Mouse (Mus musculus) MEL (cell line): ENCODE measurements around the gene Cep295nl. TPM values are rescaled to one million over a fixed set of nuclear protein-coding genes. Genes with fewer than 3 reads are reported as not detected.

Source experiments
- DNase-seq: peaks from one replicate; pipeline ENCODE4 v3.0.0; 2011; ENCODE audit warnings: low read depth, low spot score
- H3K27ac ChIP-seq: 2 replicates; pipeline ENCODE4 v1.5.1; 2012; ENCODE audit warnings: low read depth, mild to moderate bottlenecking, control low read depth, low read length, moderate library complexity; ENCODE audit not compliant: control insufficient read depth
- H3K27me3 ChIP-seq, 2 experiments: fragments of 150-350 bp in 1 of 2; sonication (generic) in 1 of 2; 2 replicates each; pipeline ENCODE4 v1.6.1; 2012; ENCODE audit warnings: low read length in 2 of 2, mild to moderate bottlenecking in 2 of 2, improper control_type of control experiment in 1 of 2, moderate library complexity in 1 of 2; ENCODE audit not compliant: insufficient read depth in 2 of 2, control insufficient read depth in 1 of 2
- H3K36me3 ChIP-seq, 2 experiments: 2 replicates each; pipeline ENCODE4 v1.6.1; 2012 to 2014; ENCODE audit warnings: low read length in 2 of 2, improper control_type of control experiment in 1 of 2, inconsistent platforms in 1 of 2, mild to moderate bottlenecking in 1 of 2; ENCODE audit not compliant: insufficient read depth in 2 of 2, control insufficient read depth in 1 of 2
- H3K4me1 ChIP-seq, 2 experiments: fragments of 150-350 bp in 1 of 2; sonication (generic) in 1 of 2; 2 replicates each; pipeline ENCODE4 v1.6.1; 2012; ENCODE audit warnings: low read length in 2 of 2, improper control_type of control experiment in 1 of 2, mild to moderate bottlenecking in 1 of 2; ENCODE audit not compliant: insufficient read depth in 2 of 2, control insufficient read depth in 1 of 2
- H3K4me3 ChIP-seq, 2 experiments: fragments of 150-350 bp in 1 of 2; sonication (generic) in 1 of 2; 2 replicates each; pipeline ENCODE4 v1.5.1; 2012; ENCODE audit warnings: low read depth in 2 of 2, low read length in 2 of 2, mild to moderate bottlenecking in 2 of 2, moderate library complexity in 2 of 2, control low read depth in 1 of 2, improper control_type of control experiment in 1 of 2; ENCODE audit not compliant: control insufficient read depth in 1 of 2, insufficient read depth in 1 of 2
- H3K79me2 ChIP-seq: 2 replicates; pipeline ENCODE4 v1.6.1; 2012; ENCODE audit warnings: mild to moderate bottlenecking, low read length, moderate library complexity; ENCODE audit not compliant: control insufficient read depth, poor library complexity, insufficient read depth
- H3K9ac ChIP-seq: 2 replicates; pipeline ENCODE4 v1.6.1; 2012; ENCODE audit warnings: low read depth, mild to moderate bottlenecking, control low read depth, low read length, moderate library complexity; ENCODE audit not compliant: control insufficient read depth, poor library complexity, severe bottlenecking
- H3K9me3 ChIP-seq: fragments of 150-350 bp; sonication (generic); replicated peaks from 2 replicates; pipeline ENCODE4 v1.6.1; 2012; ENCODE audit warnings: mild to moderate bottlenecking, low read length, improper control_type of control experiment, moderate library complexity; ENCODE audit not compliant: insufficient read depth
- ELF1 ChIP-seq: IDR thresholded peaks from 2 replicates; pipeline ENCODE4 v1.6.1; 2014; ENCODE audit warnings: low read depth, mild to moderate bottlenecking, inconsistent platforms, low read length, improper control_type of control experiment, moderate library complexity
- EP300 ChIP-seq, 2 experiments: IDR thresholded peaks; 2 replicates each; pipeline ENCODE4 v1.6.1; 2011; ENCODE audit warnings: improper control_type of control experiment in 2 of 2, low read length in 2 of 2, low read depth in 1 of 2, mild to moderate bottlenecking in 1 of 2
- ETS1 ChIP-seq: IDR thresholded peaks from 2 replicates; pipeline ENCODE4 v1.6.1; 2012; ENCODE audit warnings: low read depth, mild to moderate bottlenecking, inconsistent platforms, low read length, improper control_type of control experiment, moderate library complexity
- HCFC1 ChIP-seq: IDR thresholded peaks from 2 replicates; pipeline ENCODE4 v1.6.1; 2012; ENCODE audit warnings: low read depth, mild to moderate bottlenecking, inconsistent platforms, low read length, improper control_type of control experiment, moderate library complexity
- MAFK ChIP-seq: IDR thresholded peaks from 2 replicates; pipeline ENCODE4 v1.6.1; 2011; ENCODE audit warnings: low read depth, mild to moderate bottlenecking, low read length, improper control_type of control experiment, borderline replicate concordance
- MAX ChIP-seq: IDR thresholded peaks from 2 replicates; pipeline ENCODE4 v1.6.1; 2011; ENCODE audit warnings: low read length, improper control_type of control experiment
- MXI1 ChIP-seq: IDR thresholded peaks from 2 replicates; pipeline ENCODE4 v1.6.1; 2011; ENCODE audit warnings: mild to moderate bottlenecking, low read depth, low read length, improper control_type of control experiment
- RAD21 ChIP-seq: IDR thresholded peaks from 2 replicates; pipeline ENCODE4 v1.6.1; 2011; ENCODE audit warnings: mild to moderate bottlenecking, low read depth, low read length, improper control_type of control experiment
- TAL1 ChIP-seq: IDR thresholded peaks from 2 replicates; pipeline ENCODE4 v1.6.1; 2012; ENCODE audit warnings: mild to moderate bottlenecking, inconsistent platforms, low read length, moderate library complexity, mixed read lengths
- UBTF ChIP-seq: IDR thresholded peaks from 2 replicates; pipeline ENCODE4 v1.6.1; 2012; ENCODE audit warnings: low read depth, mild to moderate bottlenecking, inconsistent platforms, low read length, improper control_type of control experiment, moderate library complexity, borderline replicate concordance; ENCODE audit not compliant: insufficient read depth
- USF2 ChIP-seq, 2 experiments: IDR thresholded peaks; 2 replicates each; pipeline ENCODE4 v1.6.1; 2011 to 2012; ENCODE audit warnings: improper control_type of control experiment in 2 of 2, low read length in 2 of 2, borderline replicate concordance in 1 of 2, inconsistent platforms in 1 of 2, low read depth in 1 of 2, mild to moderate bottlenecking in 1 of 2; ENCODE audit not compliant: insufficient read depth in 1 of 2
- ZC3H11A ChIP-seq: IDR thresholded peaks from 2 replicates; pipeline ENCODE4 v1.6.1; 2012; ENCODE audit warnings: low read depth, mild to moderate bottlenecking, inconsistent platforms, low read length, improper control_type of control experiment
- polyA plus RNA-seq, 2 experiments: library from polyadenylated mRNA; stranded (reverse) in 1 of 2; unstranded in 1 of 2; fragments of >175 nt in 1 of 2; fragments of >200 nt in 1 of 2; gene quantifications; 2 replicates each; pipeline versions ENCODE4 v1.2.1 to v1.2.4; 2012; ENCODE audit warnings: low replicate concordance in 2 of 2, low read depth in 1 of 2; ENCODE audit not compliant: insufficient read length in 2 of 2, insufficient read depth in 1 of 2, missing spikeins in 1 of 2
- total RNA-seq: library from RNA; depleted of rRNA; stranded (reverse); fragments of 300-350 nt; gene quantifications from 2 replicates; pipeline ENCODE4 v1.2.3, GENCODE M21; 2012; rRNA removed

The Cep295nl gene
- total and polyA plus RNA-seq, 3 experiments = not detected

- Histone ChIP-seq H3K36me3 (peaks cover 9 to 11% of the 10 kb centered on the region in 2 experiments), H3K9ac (no peak overlapping the region), H3K27ac (no peak overlapping the region), H3K27me3 (no peaks in the 10 kb centered on the region), H3K9me3 (no peaks in the 10 kb centered on the region), H3K79me2 (peaks cover 30% of the 10 kb centered on the region), H3K4me3 (no peak overlapping the region), H3K4me1 (peaks cover 0 to 14% of the 10 kb centered on the region in 2 experiments; a peak in 2 of 4 replicates)
- TF ChIP-seq EP300 (IDR thresholded peaks at IDR 0.05; ENCODE audit: low read depth in 1 of 2, low read length in 2 of 2) (no peak), RAD21 (no peak), ETS1 (no peak), MAX (no peak), ELF1 (no peak), USF2 (IDR thresholded peaks at IDR 0.05; ENCODE audit: borderline replicate concordance in 1 of 2, insufficient read depth in 1 of 2, low read depth in 1 of 2, low read length in 2 of 2) (no peak), TAL1 (no peak)
- no peak for DNase-seq
Observed at GRCm38 (mm10) chr11:118286434-118286833, 55.9 kb downstream of the Cep295nl start.

- H3K27me3 ChIP-seq = no peaks in the 10 kb centered on the region
- peaks cover 30% of the 10 kb centered on the region for H3K79me2 ChIP-seq
- H3K27ac ChIP-seq = no peak overlapping the region
- no peak overlapping the region for H3K4me3 ChIP-seq
- H3K9ac ChIP-seq = no peak overlapping the region
- peaks cover 6 to 10% of the 10 kb centered on the region in 2 experiments for H3K36me3 ChIP-seq
- H3K4me1 ChIP-seq = peaks cover 0 to 10% of the 10 kb centered on the region in 2 experiments; a peak in 2 of 4 replicates
- DNase-seq = no peak
- TF ChIP-seq MAFK = no peak
- TF ChIP-seq MAX = no peak
- TF ChIP-seq ZC3H11A = no peak
- no peak for TF ChIP-seq MXI1
- TF ChIP-seq HCFC1 = no peak
- TF ChIP-seq UBTF = no peak
- H3K9me3 ChIP-seq = no peaks in the 10 kb centered on the region
Observed at GRCm38 (mm10) chr11:118285791-118286190, 56.5 kb downstream of the Cep295nl start.

Other genes with a start within 250 kb of the Cep295nl start
- gene Dnah17, start 211.9 kb downstream of the Cep295nl start, total RNA-seq = under 0.01 and 0.04 TPM in 2 replicates
- under 1 TPM in 1 of 2 experiments, not detected in 1; 0.21 TPM for gene Dnah17, start 211.9 kb downstream of the Cep295nl start, polyA plus RNA-seq
- 12.0 and 13.6 TPM in 2 replicates for gene Cyth1, start 93.9 kb downstream of the Cep295nl start, total RNA-seq
- 10 to 100 TPM in 1 of 2 experiments, not detected in 1; 13.2 TPM for gene Cyth1, start 93.9 kb downstream of the Cep295nl start, polyA plus RNA-seq
- 21.3 and 24.8 TPM in 2 replicates for gene Usp36, start 52.3 kb downstream of the Cep295nl start, total RNA-seq
- 10 to 100 TPM; 50.7 to 89.6 TPM for gene Usp36, start 52.3 kb downstream of the Cep295nl start, polyA plus RNA-seq
- gene Timp2, start 13.2 kb upstream of the Cep295nl start, total RNA-seq = not detected in 2 replicates
- not detected for gene Timp2, start 13.2 kb upstream of the Cep295nl start, polyA plus RNA-seq
- 1.4 and 3.0 TPM in 2 replicates for gene Lgals3bp, start 59.6 kb upstream of the Cep295nl start, total RNA-seq
- gene Lgals3bp, start 59.6 kb upstream of the Cep295nl start, polyA plus RNA-seq = 10 to 100 TPM in 1 of 2 experiments, not detected in 1; 18.3 TPM
- gene Cant1, start 76.6 kb upstream of the Cep295nl start, total RNA-seq = 25.8 and 26.0 TPM in 2 replicates
- gene Cant1, start 76.6 kb upstream of the Cep295nl start, polyA plus RNA-seq = 100 to 1,000 TPM in 1 of 2 experiments, 10 to 100 TPM in 1; 34.4 to 145 TPM
- 0.07 and 0.27 TPM in 2 replicates for gene C1qtnf1, start 85.7 kb upstream of the Cep295nl start, total RNA-seq
- gene C1qtnf1, start 85.7 kb upstream of the Cep295nl start, polyA plus RNA-seq = under 1 TPM in 1 of 2 experiments, not detected in 1; 0.72 TPM
- 15.3 and 19.7 TPM in 2 replicates for gene Engase, start 134.3 kb upstream of the Cep295nl start, total RNA-seq
- gene Engase, start 134.3 kb upstream of the Cep295nl start, polyA plus RNA-seq = 10 to 100 TPM in 1 of 2 experiments, not detected in 1; 23.5 TPM